Comparison of ENCODE assay signal across 24 mouse cellular contexts in genomic region chr9:32046791-32047190, GRCm38 (mm10).
"Had no signal": no experiment of that assay in that cellular context is flagged by ENCODE, and none has a peak within 500 bp of the region (broad histone marks: within the 10 kb centered on the region; RNA-seq: fewer than 3 reads in every experiment).

No protein-coding gene starts in this region.

- H3K9me3 ChIP-seq: heart, embryonic 12.5 days; hindbrain, embryonic 10.5 days; hindbrain, embryonic 12.5 days; hindbrain, embryonic 15.5 days; intestine, embryonic 15.5 days; limb, embryonic 10.5 days; limb, embryonic 12.5 days; liver, embryonic 13.5 days; liver, embryonic 15.5 days had no signal

- H3K4me3 ChIP-seq: gastrocnemius, adult 2 months; heart, adult 2 months; heart, embryonic 12.5 days; hindbrain, embryonic 10.5 days; hindbrain, embryonic 12.5 days; hindbrain, embryonic 15.5 days; intestine, embryonic 15.5 days; layer of hippocampus, adult 2 months; left cerebral cortex, adult 2 months; limb, embryonic 10.5 days; limb, embryonic 12.5 days; liver, embryonic 13.5 days; liver, embryonic 15.5 days had no signal

- H3K4me1 ChIP-seq: intestine, embryonic 15.5 days; liver, embryonic 15.5 days had no signal

- H3K27me3 ChIP-seq: heart, embryonic 12.5 days; hindbrain, embryonic 12.5 days; hindbrain, embryonic 15.5 days; intestine, embryonic 15.5 days; limb, embryonic 12.5 days; liver, embryonic 13.5 days; liver, embryonic 15.5 days had no signal

- H3K4me2 ChIP-seq: heart, embryonic 12.5 days; hindbrain, embryonic 12.5 days; hindbrain, embryonic 15.5 days; intestine, embryonic 15.5 days; limb, embryonic 12.5 days; liver, embryonic 13.5 days; liver, embryonic 15.5 days had no signal

- DNase-seq: gastrocnemius, adult 2 months; gastrocnemius, postnatal 10 days; gastrocnemius, postnatal 25 days; heart, adult 2 months; heart, postnatal 10 days; heart, postnatal 4 days; kidney, adult 18-20 months; kidney, postnatal 10 days; kidney, postnatal 25 days; kidney, postnatal 4 days; liver; liver, embryonic 13.5 days had no signal

- H3K36me3 ChIP-seq: heart, embryonic 12.5 days; hindbrain, embryonic 10.5 days; hindbrain, embryonic 12.5 days; hindbrain, embryonic 15.5 days; intestine, embryonic 15.5 days; limb, embryonic 10.5 days; limb, embryonic 12.5 days; liver, embryonic 13.5 days; liver, embryonic 15.5 days had no signal

- H3K27ac ChIP-seq: gastrocnemius, adult 2 months; heart, adult 2 months; hindbrain, embryonic 10.5 days; hindbrain, embryonic 12.5 days; hindbrain, embryonic 15.5 days; intestine, embryonic 15.5 days; layer of hippocampus, adult 2 months; left cerebral cortex, adult 2 months; limb, embryonic 10.5 days; limb, embryonic 12.5 days; liver, embryonic 13.5 days; liver, embryonic 15.5 days had no signal

- H3K9ac ChIP-seq: heart, embryonic 12.5 days; hindbrain, embryonic 12.5 days; hindbrain, embryonic 15.5 days; intestine, embryonic 15.5 days; limb, embryonic 12.5 days; liver, embryonic 13.5 days; liver, embryonic 15.5 days had no signal

- ATAC-seq: inflammation-experienced regulatory T-cells, adult 6 months; intestine, embryonic 15.5 days; intestine, postnatal 0 days had no signal
